Mouse (Mus musculus) heart, adult 2 months (tissue): Measurements from ENCODE around the gene Nanog.

Experiments
- CTCF ChIP-seq: fragments of 200-600 bp; IDR thresholded peaks from 2 replicates; pipeline ENCODE4 v1.8.1; 2022; ENCODE audit warnings: antibody characterized with exemption, mild to moderate bottlenecking, moderate library complexity
- POLR2A ChIP-seq: fragments of 200-500 bp; IDR thresholded peaks from 2 replicates; pipeline ENCODE4 v1.6.1; 2011; ENCODE audit warnings: mild to moderate bottlenecking, low read depth, low read length, control low read depth; ENCODE audit not compliant: insufficient read depth

GRCm38 (mm10) chr6:122741460-122742227 lies 34.4 kb downstream of the Nanog start:
- TF ChIP-seq POLR2A (no peak), CTCF (no peak)
